Mouse (Mus musculus) heart, adult 2 months (tissue): Measurements from ENCODE around the gene Cep41. TPM values are rescaled to one million over a fixed set of nuclear protein-coding genes. Genes with fewer than 3 reads are reported as not detected.

Source experiments
- DNase-seq, 2 experiments: peaks; one replicate each; pipeline ENCODE4 v3.0.0; 2021
- H3K27ac ChIP-seq: fragments of 200-600 bp; 2 replicates; pipeline ENCODE4 v1.8.1; 2022
- H3K27me3 ChIP-seq: fragments of 200-500 bp; 2 replicates; pipeline ENCODE4 v1.6.1; 2012; ENCODE audit warnings: mild to moderate bottlenecking, low read length, inconsistent platforms, mixed read lengths; ENCODE audit not compliant: control insufficient read depth, insufficient read depth
- H3K36me3 ChIP-seq: fragments of 200-500 bp; 2 replicates; pipeline ENCODE4 v1.6.1; 2012; ENCODE audit warnings: low read length, inconsistent platforms; ENCODE audit not compliant: control insufficient read depth, insufficient read depth
- H3K4me1 ChIP-seq: fragments of 200-500 bp; 2 replicates; pipeline ENCODE4 v1.6.1; 2011; ENCODE audit warnings: low read length; ENCODE audit not compliant: control insufficient read depth, insufficient read depth
- H3K4me3 ChIP-seq: fragments of 200-600 bp; 2 replicates; pipeline ENCODE4 v1.8.1; 2022
- H3K79me2 ChIP-seq: fragments of 200-500 bp; replicated peaks from 2 replicates; pipeline ENCODE4 v1.6.1; 2012; ENCODE audit warnings: mild to moderate bottlenecking, inconsistent platforms, low read length, moderate library complexity, mixed read lengths; ENCODE audit not compliant: control insufficient read depth, insufficient read depth
- H3K9ac ChIP-seq: fragments of 200-500 bp; 2 replicates; pipeline ENCODE4 v1.6.1; 2012; ENCODE audit warnings: low read depth, mild to moderate bottlenecking, control low read depth, inconsistent platforms, low read length, mixed read lengths
- CTCF ChIP-seq: fragments of 200-600 bp; IDR thresholded peaks from 2 replicates; pipeline ENCODE4 v1.8.1; 2022; ENCODE audit warnings: antibody characterized with exemption, mild to moderate bottlenecking, moderate library complexity
- EP300 ChIP-seq: fragments of 200-500 bp; IDR thresholded peaks from 2 replicates; pipeline ENCODE4 v1.6.1; 2011; ENCODE audit warnings: low read depth, low read length, control low read depth; ENCODE audit not compliant: insufficient read depth
- POLR2A ChIP-seq: fragments of 200-500 bp; IDR thresholded peaks from 2 replicates; pipeline ENCODE4 v1.6.1; 2011; ENCODE audit warnings: mild to moderate bottlenecking, low read depth, low read length, control low read depth; ENCODE audit not compliant: insufficient read depth
- WGBS: fragments of 180-500 bp; shearing (Covaris S2); methylation state at CpG from one replicate; pipeline ENCODE4 v1.1.7; 2018; 5-methylcytosine and 5-hydroxymethylcytosine counted together
- intact Hi-C: fragments of 180-260 bp; cut with DNase I; formaldehyde crosslinking; loops from one replicate; pipeline ENCODE4 v1.15.1; 2025
- polyA plus RNA-seq: library from polyadenylated mRNA; depleted of rRNA; stranded (reverse); fragments of >200 nt; gene quantifications from 2 replicates; pipeline ENCODE4 v1.2.3, GENCODE M21; 2012
- total RNA-seq, 2 experiments: library from RNA; stranded (reverse); gene quantifications; 2 replicates each; pipeline ENCODE4 v1.2.3; 2021

Cep41 gene
- total and polyA plus RNA-seq, 3 experiments, result 1.3 to 1.9 (median 1.4) TPM

GRCm38 (mm10) chr6:30723331-30723730 lies 29.8 kb upstream of the Cep41 start, which contains the start of gene Mest:
Gene Mest (plus strand): TSS chr6:30723547.
- WGBS, result 62% methylated on average over 7 of the region's 7 CpGs
- H3K27me3 ChIP-seq, result no peaks in the 10 kb centered on the region
- H3K36me3 ChIP-seq, result no peaks in the 10 kb centered on the region
- intact Hi-C loops, result no loop called here
- H3K4me1 ChIP-seq, result no peaks in the 10 kb centered on the region
- no peak within 1 kb of the TSS for H3K4me3 ChIP-seq
- DNase-seq, result no peak
- no peak within 1 kb of the TSS for H3K9ac ChIP-seq
- no peak for TF ChIP-seq CTCF
- TF ChIP-seq EP300, result no peak
- TF ChIP-seq POLR2A, result no peak
- H3K27ac ChIP-seq, result no peak within 1 kb of the TSS
- no peaks in the 10 kb centered on the region for H3K79me2 ChIP-seq

- Histone ChIP-seq H3K27ac (no peak overlapping the region), H3K9ac (no peak overlapping the region), H3K36me3 (no peaks in the 10 kb centered on the region), H3K4me1 (no peaks in the 10 kb centered on the region), H3K27me3 (no peaks in the 10 kb centered on the region), H3K79me2 (no peaks in the 10 kb centered on the region), H3K4me3 (no peak overlapping the region)
- no peak for DNase-seq
- 89% methylated on average over 4 of the region's 4 CpGs for WGBS
- intact Hi-C loops, result no loop called here
- TF ChIP-seq EP300 (no peak), POLR2A (no peak), CTCF (no peak)
Observed at GRCm38 (mm10) chr6:30722385-30723164, 29.0 kb upstream of the Cep41 start.

- no peak overlapping the region for H3K9ac ChIP-seq
- H3K27me3 ChIP-seq, result no peaks in the 10 kb centered on the region
- no peaks in the 10 kb centered on the region for H3K36me3 ChIP-seq
- intact Hi-C loops, result no loop called here
- TF ChIP-seq EP300, result no peak
- WGBS, result 67% methylated on average over 7 of the region's 7 CpGs
- no peaks in the 10 kb centered on the region for H3K79me2 ChIP-seq
- H3K4me1 ChIP-seq, result peaks cover 2% of the 10 kb centered on the region
- no peak overlapping the region for H3K27ac ChIP-seq
- no peak overlapping the region for H3K4me3 ChIP-seq
- DNase-seq, result no peak
Observed at GRCm38 (mm10) chr6:30716796-30717195, 23.2 kb upstream of the Cep41 start.

- no peak overlapping the region for H3K4me3 ChIP-seq
- TF ChIP-seq POLR2A (no peak), CTCF (no peak), EP300 (no peak)
- peaks cover 2% of the 10 kb centered on the region for H3K4me1 ChIP-seq
- DNase-seq, result no peak
- intact Hi-C loops, result no loop called here
- no peaks in the 10 kb centered on the region for H3K79me2 ChIP-seq
- 78% methylated on average over 5 of the region's 5 CpGs for WGBS
- no peaks in the 10 kb centered on the region for H3K27me3 ChIP-seq
- no peak overlapping the region for H3K27ac ChIP-seq
- no peaks in the 10 kb centered on the region for H3K36me3 ChIP-seq
- no peak overlapping the region for H3K9ac ChIP-seq
Observed at GRCm38 (mm10) chr6:30714891-30715471, 21.4 kb upstream of the Cep41 start.

GRCm38 (mm10) chr6:30713896-30714295 lies 20.3 kb upstream of the Cep41 start:
- no peak for DNase-seq
- Histone ChIP-seq H3K36me3 (no peaks in the 10 kb centered on the region), H3K4me1 (peaks cover 2% of the 10 kb centered on the region), H3K79me2 (no peaks in the 10 kb centered on the region), H3K9ac (no peak overlapping the region), H3K4me3 (no peak overlapping the region), H3K27me3 (no peaks in the 10 kb centered on the region), H3K27ac (no peak overlapping the region)
- 72% methylated on average over 11 of the region's 11 CpGs for WGBS
- TF ChIP-seq CTCF, result no peak
- intact Hi-C loops, result no loop called here

GRCm38 (mm10) chr6:30713455-30713854 lies 19.9 kb upstream of the Cep41 start:
- H3K9ac ChIP-seq, result no peak overlapping the region
- no peak overlapping the region for H3K4me3 ChIP-seq
- intact Hi-C loops, result no loop called here
- DNase-seq, result no peak
- no peaks in the 10 kb centered on the region for H3K27me3 ChIP-seq
- 59% methylated on average over 6 of the region's 6 CpGs for WGBS
- peaks cover 2% of the 10 kb centered on the region for H3K4me1 ChIP-seq
- H3K79me2 ChIP-seq, result no peaks in the 10 kb centered on the region
- no peaks in the 10 kb centered on the region for H3K36me3 ChIP-seq
- H3K27ac ChIP-seq, result no peak overlapping the region
- TF ChIP-seq EP300 (no peak), CTCF (no peak), POLR2A (no peak)
